Mouse (Mus musculus): ENCODE measurements at regions not wholly inside any gene's neighbourhood (a gene's known extent, or its start where the extent isn't known, plus 50 kb on each side); places are given as distances from the start of the nearest gene placed in this dataset.

DNA sequence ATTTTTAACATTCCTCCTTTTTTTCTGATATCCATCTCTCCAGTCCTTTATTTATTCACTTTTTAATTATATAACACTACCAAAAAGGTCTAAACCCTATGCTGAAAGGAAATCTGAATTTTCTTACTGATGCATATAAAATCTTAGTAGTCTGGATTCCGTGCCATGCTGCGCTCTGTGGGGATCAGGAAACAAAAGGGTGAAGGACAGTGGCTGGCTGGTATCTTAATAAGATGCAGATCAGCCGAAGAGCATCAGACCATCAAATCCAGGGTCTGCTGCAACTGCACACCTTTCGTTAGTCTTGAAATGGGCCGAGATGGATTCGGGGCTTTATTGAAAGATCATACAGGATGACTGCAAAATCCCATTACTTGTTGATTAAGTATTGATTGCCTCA, 740.7 kb downstream of the 5730522E02Rik start:
- DNase-seq, result no peak
- H3K4me1 ChIP-seq (ENCODE audit: control insufficient read depth, insufficient read depth, low read length), result no peaks in the 10 kb centered on the region
- no peak for TF ChIP-seq CTCF (IDR thresholded peaks at IDR 0.05; ENCODE audit: insufficient read depth, low read length)
- no peak for TF ChIP-seq POLR2A (IDR thresholded peaks at IDR 0.05; ENCODE audit: borderline replicate concordance, extremely low read depth, low read depth, low read length)
- WGBS, result 89% methylated on average over 6 of the region's 6 CpGs
- H3K4me3 ChIP-seq (replicated peaks; ENCODE audit: extremely low read depth, low read depth, low read length), result no peak overlapping the region

DNA sequence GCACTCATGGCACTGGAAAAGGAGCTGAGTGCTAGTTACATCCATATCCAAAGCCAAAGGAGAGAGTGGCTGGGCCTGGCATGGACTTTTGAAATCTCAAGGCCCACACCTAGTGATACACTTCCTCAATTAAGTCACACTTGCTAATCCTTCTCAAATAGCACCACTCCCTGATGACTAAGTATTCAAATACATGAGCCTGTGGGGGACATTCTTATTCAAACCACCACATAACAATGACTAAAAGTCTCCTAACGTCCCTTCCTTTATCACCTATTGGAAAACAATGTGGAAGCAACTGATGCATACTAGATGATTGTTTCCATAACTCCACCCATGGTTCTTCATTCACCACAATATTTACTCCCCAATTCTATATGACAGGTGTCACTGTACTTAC, 773.4 kb downstream of the 5730522E02Rik start:
- no peak for TF ChIP-seq CTCF (IDR thresholded peaks at IDR 0.05; ENCODE audit: insufficient read depth, low read length)
- TF ChIP-seq POLR2A (IDR thresholded peaks at IDR 0.05; ENCODE audit: borderline replicate concordance, extremely low read depth, low read depth, low read length), result no peak
- DNase-seq, result no peak
- WGBS, result 60% methylated on average over 1 of the region's 1 CpGs
- Histone ChIP-seq H3K4me3 (replicated peaks; ENCODE audit: extremely low read depth, low read depth, low read length) (no peak overlapping the region), H3K4me1 (ENCODE audit: control insufficient read depth, insufficient read depth, low read length) (no peaks in the 10 kb centered on the region)

DNA sequence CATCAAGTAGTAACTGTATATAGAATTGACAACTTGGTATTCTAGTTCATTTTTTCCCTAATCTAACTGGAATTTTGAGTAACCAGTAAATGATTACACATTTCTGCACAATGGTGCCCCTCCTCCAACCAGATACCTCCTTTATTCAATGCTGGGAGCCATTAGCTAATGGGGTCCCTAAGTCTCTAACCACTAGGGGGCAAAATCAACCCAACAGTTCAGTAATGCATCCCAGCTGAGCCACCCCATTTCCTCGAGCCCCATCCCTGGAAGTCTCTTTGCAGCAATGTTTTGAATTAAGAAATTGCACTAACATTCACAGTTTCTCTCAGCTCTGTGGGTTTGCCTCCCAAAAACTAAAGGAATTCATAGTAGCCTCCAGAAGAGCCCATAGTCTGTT, 774.9 kb downstream of the 5730522E02Rik start:
- no peak for TF ChIP-seq POLR2A (IDR thresholded peaks at IDR 0.05; ENCODE audit: borderline replicate concordance, extremely low read depth, low read depth, low read length)
- no peak for TF ChIP-seq CTCF (IDR thresholded peaks at IDR 0.05; ENCODE audit: insufficient read depth, low read length)
- no peak for DNase-seq
- Histone ChIP-seq H3K4me1 (ENCODE audit: control insufficient read depth, insufficient read depth, low read length) (no peaks in the 10 kb centered on the region), H3K4me3 (replicated peaks; ENCODE audit: extremely low read depth, low read depth, low read length) (no peak overlapping the region)
- WGBS, result 25% methylated on average over 1 of the region's 1 CpGs

DNA sequence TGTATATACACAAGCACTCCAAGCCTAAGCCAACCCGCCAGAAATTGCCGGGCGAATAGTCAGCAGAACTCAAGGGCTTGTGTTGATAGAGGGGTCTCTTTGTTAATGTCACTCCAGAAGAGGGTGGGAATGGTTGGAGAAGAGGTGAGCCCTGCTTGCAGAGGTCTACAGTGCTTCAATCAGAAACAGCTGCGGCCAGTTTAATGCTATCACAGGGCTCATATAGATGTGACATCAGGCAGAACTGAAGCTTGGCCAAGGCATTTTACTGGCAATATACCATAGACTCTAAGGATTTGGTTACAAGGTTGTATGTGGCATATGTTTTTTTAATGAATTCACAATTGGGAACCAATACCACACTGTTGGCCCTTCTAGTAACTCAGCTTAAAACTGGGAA, 787.4 kb downstream of the 5730522E02Rik start:
- 76% methylated on average over 4 of the region's 4 CpGs for WGBS
- DNase-seq, result no peak
- no peak overlapping the region for H3K4me3 ChIP-seq (replicated peaks; ENCODE audit: extremely low read depth, low read depth, low read length)
- H3K4me1 ChIP-seq (ENCODE audit: control insufficient read depth, insufficient read depth, low read length), result no peaks in the 10 kb centered on the region
- no peak for TF ChIP-seq POLR2A (IDR thresholded peaks at IDR 0.05; ENCODE audit: borderline replicate concordance, extremely low read depth, low read depth, low read length)
- TF ChIP-seq CTCF (IDR thresholded peaks at IDR 0.05; ENCODE audit: insufficient read depth, low read length), result no peak

DNA sequence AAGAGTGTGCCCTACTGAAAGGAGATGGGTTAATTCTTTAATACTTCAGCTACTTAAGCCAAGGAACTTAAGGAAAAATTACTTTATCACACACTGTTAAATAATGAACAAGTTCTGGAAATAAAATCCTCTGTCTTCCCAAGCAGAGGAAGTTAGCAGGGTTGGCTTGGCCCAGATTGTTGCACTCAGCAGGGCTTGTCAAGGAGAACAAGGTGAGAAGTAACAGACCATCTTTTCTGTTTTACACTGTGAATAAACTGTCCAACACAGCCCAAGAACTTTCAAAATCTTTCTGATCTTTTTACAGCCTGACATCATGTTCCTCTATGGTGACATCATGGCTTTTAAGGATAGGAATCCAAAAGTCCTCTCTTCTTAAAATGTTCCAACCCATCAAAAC, 789.1 kb downstream of the 5730522E02Rik start:
- TF ChIP-seq CTCF (IDR thresholded peaks at IDR 0.05; ENCODE audit: insufficient read depth, low read length) (no peak), POLR2A (IDR thresholded peaks at IDR 0.05; ENCODE audit: borderline replicate concordance, extremely low read depth, low read depth, low read length) (no peak)
- Histone ChIP-seq H3K4me3 (replicated peaks; ENCODE audit: extremely low read depth, low read depth, low read length) (no peak overlapping the region), H3K4me1 (ENCODE audit: control insufficient read depth, insufficient read depth, low read length) (no peaks in the 10 kb centered on the region)
- no peak for DNase-seq

DNA sequence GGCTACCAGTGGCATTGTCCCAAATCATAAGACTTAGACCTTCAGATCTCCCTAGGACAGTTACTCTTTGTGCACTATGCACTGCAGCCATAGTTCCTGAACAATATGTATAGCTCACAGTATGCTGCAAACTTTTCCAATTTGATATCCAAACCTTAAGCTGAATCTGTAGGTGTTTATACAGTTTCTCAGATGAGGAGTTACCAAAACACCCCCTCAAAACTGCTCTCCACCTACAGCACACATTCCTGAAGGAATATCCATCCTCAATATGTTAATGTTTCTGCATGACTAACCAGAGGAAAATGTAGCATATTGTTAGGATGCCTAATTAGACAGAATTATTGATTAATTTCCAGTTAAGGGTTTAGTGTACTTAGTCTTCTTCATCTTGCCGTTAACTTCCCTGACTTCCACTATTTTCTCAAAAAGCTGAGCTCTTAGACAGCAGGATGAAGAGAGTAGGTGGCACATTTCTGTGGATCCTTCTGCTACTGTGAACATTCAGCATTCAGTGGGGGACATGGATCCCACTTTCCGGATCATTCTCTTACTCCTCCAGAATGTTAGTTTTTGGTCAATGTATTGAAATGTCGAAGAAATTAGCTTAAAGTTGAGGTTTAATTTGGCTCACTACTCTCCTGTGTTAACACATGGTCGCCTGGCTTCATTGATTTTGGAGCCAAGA, 800.0 kb downstream of the 5730522E02Rik start:
- no peak for DNase-seq
- no peak overlapping the region for H3K4me3 ChIP-seq (replicated peaks; ENCODE audit: extremely low read depth, low read depth, low read length)
- 70% methylated on average over 4 of the region's 4 CpGs for WGBS
- TF ChIP-seq CTCF (IDR thresholded peaks at IDR 0.05; ENCODE audit: insufficient read depth, low read length) (no peak), POLR2A (IDR thresholded peaks at IDR 0.05; ENCODE audit: borderline replicate concordance, extremely low read depth, low read depth, low read length) (no peak)
- H3K4me1 ChIP-seq (ENCODE audit: control insufficient read depth, insufficient read depth, low read length), result no peaks in the 10 kb centered on the region

DNA sequence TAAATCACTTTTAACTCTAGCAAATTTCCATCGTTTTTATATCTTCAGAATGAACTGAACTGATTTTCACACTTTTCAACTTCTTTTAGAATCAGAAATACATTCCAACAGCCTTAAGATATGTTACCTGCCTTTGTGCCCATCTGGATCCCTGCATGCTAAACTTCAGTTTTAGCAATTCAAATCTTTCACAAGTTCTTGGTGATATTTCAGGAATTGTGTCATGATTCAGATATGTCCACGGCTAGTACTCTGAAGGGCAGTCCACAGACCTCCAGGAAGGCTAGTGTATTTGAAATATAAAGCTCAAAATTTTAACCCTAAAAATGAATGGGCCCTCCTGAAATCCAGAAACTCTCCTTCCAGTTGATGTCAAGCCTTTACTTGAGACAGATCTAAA, 818.9 kb downstream of the 5730522E02Rik start:
- no peak overlapping the region for H3K4me3 ChIP-seq (replicated peaks; ENCODE audit: extremely low read depth, low read depth, low read length)
- no peaks in the 10 kb centered on the region for H3K4me1 ChIP-seq (ENCODE audit: control insufficient read depth, insufficient read depth, low read length)
- WGBS, result 53% methylated on average over 2 of the region's 2 CpGs
- TF ChIP-seq POLR2A (IDR thresholded peaks at IDR 0.05; ENCODE audit: borderline replicate concordance, extremely low read depth, low read depth, low read length) (no peak), CTCF (IDR thresholded peaks at IDR 0.05; ENCODE audit: insufficient read depth, low read length) (no peak)
- DNase-seq, result no peak

DNA sequence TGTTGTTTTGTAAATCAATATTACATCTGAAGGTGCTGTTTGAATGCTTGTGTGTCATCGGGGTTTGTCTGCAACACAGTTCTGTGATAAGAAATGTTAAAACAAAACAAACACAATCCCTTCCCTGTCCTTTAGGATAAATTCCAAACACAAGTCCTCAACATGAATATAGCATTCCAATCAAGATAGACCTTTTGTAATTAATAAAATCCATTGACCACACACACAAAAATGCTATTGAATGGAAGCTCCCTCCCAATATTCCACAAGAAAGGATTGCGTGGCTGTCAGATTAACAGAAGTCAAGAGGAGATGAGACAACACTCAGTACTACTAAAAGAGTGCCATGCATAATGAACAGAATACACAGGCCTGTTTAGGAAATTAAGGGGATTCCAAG, 843.5 kb downstream of the 5730522E02Rik start:
- WGBS, result 76% methylated on average over 2 of the region's 2 CpGs
- Histone ChIP-seq H3K4me1 (ENCODE audit: control insufficient read depth, insufficient read depth, low read length) (no peaks in the 10 kb centered on the region), H3K4me3 (replicated peaks; ENCODE audit: extremely low read depth, low read depth, low read length) (no peak overlapping the region)
- no peak for DNase-seq
- TF ChIP-seq POLR2A (IDR thresholded peaks at IDR 0.05; ENCODE audit: borderline replicate concordance, extremely low read depth, low read depth, low read length), result no peak
- no peak for TF ChIP-seq CTCF (IDR thresholded peaks at IDR 0.05; ENCODE audit: insufficient read depth, low read length)

DNA sequence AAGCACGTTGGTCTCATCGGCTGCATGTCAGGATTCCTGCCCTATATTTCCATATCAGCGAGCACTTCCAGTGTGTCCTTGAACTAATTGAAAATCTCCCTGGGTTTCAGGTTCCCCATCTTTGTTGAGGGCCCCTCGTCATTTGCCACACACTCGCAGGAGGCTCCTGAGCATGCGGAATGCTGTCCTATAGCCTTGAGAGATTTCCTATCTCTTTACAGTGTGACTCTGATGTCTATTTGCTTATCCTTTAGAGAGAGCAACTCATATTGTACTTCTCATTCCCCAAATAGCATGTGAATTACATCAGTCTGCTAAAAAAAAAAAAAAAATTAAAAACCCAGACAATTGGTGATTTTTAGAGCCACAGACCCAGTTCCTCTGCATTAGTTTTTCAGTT, 845.1 kb downstream of the 5730522E02Rik start:
- DNase-seq, result no peak
- no peak for TF ChIP-seq CTCF (IDR thresholded peaks at IDR 0.05; ENCODE audit: insufficient read depth, low read length)
- no peak for TF ChIP-seq POLR2A (IDR thresholded peaks at IDR 0.05; ENCODE audit: borderline replicate concordance, extremely low read depth, low read depth, low read length)
- Histone ChIP-seq H3K4me1 (ENCODE audit: control insufficient read depth, insufficient read depth, low read length) (no peaks in the 10 kb centered on the region), H3K4me3 (replicated peaks; ENCODE audit: extremely low read depth, low read depth, low read length) (no peak overlapping the region)
- WGBS, result 55% methylated on average over 6 of the region's 6 CpGs

DNA sequence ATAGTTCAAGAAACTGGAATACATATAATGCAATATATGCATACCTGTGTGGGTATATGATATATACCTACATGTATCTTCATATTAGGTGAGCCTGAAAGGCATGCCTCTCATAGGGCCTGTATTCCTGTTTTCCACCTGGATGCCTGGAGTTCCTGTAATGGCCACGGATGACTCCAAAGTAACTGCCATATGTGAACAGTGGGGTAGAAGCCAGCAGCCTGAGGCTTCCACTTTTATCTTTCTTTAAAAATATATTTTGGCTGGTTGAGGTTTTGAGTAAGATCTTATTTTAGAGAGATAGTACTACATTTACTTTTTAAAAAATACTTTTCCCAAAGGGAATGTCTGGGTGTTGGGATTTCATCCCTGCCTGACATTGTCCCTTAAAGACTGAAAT, 850.8 kb downstream of the 5730522E02Rik start:
- TF ChIP-seq POLR2A (IDR thresholded peaks at IDR 0.05; ENCODE audit: borderline replicate concordance, extremely low read depth, low read depth, low read length) (no peak), CTCF (IDR thresholded peaks at IDR 0.05; ENCODE audit: insufficient read depth, low read length) (no peak)
- DNase-seq, result no peak
- Histone ChIP-seq H3K4me1 (ENCODE audit: control insufficient read depth, insufficient read depth, low read length) (no peaks in the 10 kb centered on the region), H3K4me3 (replicated peaks; ENCODE audit: extremely low read depth, low read depth, low read length) (no peak overlapping the region)
- WGBS, result 80% methylated on average over 1 of the region's 1 CpGs
